Mouse (Mus musculus): ENCODE results near the gene Ap3b1.

Ap3b1 gene

DNA sequence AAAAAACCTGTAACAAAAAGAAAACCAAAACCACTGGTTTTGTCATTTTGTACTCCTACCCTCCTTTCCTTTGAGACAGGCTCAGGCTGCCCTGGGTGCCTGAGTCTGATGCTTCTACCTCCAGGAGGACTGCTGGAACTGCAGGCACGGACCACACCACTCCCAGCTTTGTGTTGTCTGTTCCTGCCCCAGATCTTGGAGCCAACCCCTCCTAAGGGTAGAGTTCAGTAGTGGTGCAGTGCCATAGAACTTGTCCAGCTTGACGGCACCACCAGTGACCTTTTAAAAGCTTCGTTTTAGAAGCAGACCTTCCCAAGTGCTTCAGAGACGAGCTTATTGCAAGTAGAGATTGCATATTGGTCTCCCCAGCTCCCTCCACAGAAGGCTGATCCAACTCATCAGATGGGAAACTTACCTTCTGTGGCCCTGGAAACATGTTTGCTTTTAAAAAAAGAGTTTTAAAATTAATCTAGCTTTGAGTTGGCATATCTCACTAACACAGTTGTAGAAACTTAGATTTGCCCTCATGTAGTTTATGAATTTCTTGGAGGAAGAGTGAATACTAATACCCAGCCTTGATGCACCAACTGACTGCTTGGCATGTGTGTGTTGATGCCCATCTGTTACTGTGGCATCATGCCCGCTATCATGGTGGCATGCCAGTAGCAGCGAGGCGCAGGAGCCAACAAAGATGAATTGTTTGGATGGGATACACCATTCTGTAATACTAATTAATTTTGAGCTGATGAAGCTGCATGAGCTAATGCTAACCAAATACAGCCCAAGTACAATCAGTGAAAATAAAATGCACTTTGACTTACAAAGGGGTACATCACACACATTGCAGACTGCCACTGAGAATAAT lies 17.0 kb downstream of the Ap3b1 start:
- DNase-seq (ENCODE audit: low spot score) = no peak

DNA sequence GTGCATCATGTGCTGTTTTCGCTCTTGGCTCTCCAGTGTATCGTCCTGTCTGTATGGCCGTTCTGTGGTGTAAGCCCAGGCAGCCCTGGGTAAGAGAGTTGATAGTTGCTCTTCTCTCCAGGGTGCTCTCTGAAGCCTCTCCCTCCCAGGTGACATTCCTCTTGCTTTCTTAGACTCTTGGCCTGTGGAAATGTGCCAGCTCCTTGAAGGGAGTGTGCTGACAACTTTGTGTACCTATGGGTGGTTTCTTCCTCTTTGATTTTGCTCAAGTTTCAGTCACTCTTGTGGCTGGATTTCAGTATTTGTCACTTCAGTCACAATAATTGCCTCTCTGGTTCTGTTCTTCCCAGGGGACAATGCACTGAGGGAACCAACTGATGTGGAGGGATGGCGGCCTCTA lies 20.2 kb downstream of the Ap3b1 start:
- DNase-seq (ENCODE audit: low spot score) = no peak

DNA sequence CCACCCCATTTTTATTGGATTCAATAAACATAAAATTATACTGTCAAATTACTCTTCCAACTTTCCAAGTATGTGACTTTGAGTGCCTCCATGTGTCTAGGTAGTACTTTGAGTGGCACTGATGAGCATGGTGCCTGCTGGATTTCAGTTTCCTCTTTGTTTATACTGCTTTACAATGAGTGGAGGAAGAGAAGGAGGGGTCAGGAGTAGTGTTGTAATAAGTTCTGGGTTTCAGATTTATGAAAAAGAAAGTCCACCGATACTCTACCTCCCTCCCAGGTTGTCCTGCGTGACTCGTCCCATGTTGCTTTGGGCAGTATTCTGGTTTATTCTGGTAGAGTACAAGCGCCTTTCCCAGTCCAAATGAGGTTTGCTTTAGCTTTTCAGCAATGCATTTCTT lies 22.7 kb downstream of the Ap3b1 start:
- no peak for DNase-seq (ENCODE audit: low spot score)

DNA sequence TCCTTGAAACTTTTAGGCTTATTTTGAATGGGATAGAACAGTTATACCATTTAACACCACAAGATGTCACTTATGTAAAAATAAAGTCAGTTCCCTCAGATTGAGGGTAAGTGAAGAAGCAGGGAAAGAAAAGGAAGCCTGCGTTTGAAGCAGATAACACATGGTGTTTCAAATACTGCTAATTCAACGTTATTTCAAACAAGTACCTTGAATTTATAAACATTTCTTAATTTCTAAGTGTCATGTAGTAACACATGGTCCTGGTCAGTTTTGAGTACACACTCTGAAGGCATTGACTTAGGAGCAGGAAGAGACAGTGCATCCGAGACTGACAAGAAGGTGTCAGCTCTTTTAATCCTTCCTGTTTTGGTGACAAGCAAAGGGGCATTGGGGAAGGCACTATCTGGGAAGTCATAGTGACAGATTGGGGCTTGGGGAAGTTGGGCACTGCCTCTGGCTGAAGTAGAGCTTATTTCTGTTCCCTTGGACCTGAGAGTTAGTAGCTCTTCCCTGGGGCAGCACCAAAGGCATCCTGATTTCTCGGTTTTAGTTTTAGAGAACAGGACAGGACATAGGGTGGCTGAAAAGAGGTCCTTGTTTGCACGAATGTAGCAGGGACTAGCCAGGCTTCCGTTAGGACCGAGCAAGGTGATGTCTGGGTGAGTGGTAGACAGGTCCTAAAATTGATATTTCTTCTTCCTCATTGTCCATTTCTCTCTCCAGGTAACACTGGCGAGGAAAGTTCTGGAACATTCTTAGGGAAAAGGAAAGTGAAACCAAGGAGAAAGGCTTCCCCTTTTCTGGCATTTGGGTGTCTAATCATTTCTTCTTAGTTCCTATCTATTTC lies 23.3 kb downstream of the Ap3b1 start:
- DNase-seq (ENCODE audit: low spot score) = no peak

DNA sequence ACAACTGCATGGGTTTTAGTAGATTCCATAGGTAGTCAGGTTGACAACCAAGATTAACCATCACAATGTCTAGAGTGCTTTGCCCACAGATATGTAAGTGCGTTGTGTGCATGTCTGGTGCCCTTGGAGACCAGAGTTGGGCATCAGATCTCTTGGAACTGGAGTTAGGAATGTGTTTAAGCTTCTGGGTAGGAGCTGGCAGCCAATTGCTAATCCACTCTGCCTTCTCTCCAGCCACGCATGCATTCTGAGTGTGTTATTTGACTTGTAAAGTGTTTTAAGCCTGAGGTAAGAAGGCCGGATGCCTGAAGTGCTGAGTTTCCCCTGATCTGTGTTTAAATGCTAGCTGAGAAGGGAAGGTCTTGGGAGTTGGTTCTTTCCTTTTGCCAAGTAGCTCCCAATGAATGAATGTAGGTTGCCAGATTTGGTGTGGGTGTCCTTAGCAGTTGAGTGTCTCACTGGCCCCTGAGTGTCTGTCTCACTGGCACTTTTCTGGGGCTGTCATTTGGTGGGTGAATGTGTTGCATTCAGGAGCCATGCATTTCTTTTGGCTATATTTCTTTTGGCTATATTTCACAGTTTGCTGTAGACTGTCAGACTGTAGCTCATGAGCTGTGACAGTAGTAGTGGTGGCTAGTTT lies 26.3 kb downstream of the Ap3b1 start:
- no peak for DNase-seq (ENCODE audit: low spot score)

DNA sequence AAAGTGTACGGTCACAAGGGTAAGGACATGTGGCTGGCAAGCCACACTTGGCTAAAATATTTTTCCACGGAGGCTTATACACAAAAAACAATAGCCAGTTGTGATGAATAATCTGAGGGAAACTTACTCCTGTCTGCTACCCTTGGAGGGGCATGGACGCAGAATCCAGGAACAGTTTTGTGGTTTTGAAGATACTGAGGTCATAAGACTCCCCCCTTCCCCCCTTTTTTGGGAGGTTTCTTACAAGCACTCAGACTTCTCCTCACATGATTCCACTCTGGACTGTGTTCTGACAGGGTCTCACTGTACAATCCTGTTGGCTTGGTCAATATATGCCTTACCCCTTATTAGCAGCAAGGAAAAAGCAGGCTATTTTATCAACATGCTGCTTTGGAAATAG lies 29.8 kb downstream of the Ap3b1 start:
- DNase-seq (ENCODE audit: low spot score) = no peak

DNA sequence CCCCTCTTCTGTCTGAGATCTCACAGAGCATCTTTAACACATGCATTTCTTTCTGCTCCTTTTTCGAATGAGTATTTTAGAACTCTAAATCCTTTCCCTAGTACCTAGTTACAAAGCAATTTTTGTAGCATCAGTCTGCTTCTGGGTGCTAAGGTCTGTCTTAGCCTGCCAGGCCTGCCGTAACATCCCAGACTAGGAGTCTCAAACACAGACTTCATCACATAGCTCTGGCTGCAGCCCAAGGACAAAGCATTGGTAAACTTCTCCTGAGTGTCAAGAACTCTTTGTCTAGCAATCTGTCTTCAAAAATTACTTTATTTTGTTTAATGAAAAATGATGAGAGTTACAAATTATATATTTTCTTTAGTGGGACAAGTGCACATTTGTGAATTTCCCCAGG lies 30.8 kb downstream of the Ap3b1 start:
- DNase-seq (ENCODE audit: low spot score) = no peak

DNA sequence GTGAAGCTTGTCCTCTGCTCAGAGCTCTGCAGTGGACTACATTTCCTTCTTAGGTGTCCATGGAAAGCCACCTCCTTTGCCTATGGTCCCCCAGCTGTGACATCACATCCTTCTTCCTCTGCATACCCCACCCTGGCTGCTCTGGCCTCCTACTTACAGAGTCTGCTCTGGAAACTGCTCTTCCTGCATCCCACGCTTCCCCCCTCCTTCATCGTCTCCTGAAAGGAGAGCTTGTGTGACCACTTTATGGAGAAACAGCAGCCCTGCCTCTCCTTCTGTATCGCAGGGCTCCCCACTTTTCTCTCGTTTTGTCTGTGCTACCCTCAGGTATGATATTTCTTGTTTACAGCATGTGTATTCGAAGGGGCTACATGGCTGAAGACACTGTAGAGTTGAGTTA lies 33.5 kb downstream of the Ap3b1 start:
- no peak for DNase-seq (ENCODE audit: low spot score)

DNA sequence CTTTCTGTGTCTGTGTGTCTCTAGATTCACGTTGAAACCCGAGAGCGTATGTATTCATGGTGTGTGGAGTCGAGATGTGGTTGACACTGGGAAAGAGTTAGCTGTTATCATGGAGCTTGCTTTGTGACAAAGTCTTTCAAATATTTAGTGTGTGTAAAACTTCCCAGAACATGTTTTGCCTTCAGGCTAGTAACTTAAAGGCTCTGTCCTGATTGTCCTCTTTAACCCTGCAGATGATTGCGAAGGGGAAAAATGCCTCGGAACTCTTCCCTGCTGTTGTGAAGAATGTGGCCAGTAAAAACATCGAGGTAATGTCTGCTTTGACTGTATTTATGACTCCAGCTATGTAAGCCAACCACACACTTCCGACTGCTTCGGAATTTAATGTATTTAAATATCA lies 35.7 kb downstream of the Ap3b1 start:
- DNase-seq (ENCODE audit: low spot score) = no peak

DNA sequence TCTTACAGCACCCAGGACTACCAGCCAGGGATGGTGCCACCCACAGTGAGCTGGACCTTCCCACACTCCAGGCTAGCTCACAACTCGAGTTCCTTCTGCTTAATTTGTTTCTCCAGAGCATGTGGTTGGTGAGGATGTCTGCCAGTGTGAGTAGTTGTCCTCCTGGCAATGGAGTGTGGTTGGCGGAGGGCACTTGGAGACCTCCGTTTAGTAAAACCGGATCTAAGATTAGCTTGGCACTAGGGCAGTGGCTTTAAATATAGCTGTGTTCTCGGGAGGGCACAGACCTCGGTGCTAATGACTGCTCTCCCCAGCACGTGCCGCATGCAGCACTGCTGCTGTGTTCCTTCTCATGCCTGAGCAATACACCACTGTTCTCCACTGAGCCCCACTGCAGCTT lies 37.0 kb downstream of the Ap3b1 start:
- DNase-seq (ENCODE audit: low spot score) = no peak

DNA sequence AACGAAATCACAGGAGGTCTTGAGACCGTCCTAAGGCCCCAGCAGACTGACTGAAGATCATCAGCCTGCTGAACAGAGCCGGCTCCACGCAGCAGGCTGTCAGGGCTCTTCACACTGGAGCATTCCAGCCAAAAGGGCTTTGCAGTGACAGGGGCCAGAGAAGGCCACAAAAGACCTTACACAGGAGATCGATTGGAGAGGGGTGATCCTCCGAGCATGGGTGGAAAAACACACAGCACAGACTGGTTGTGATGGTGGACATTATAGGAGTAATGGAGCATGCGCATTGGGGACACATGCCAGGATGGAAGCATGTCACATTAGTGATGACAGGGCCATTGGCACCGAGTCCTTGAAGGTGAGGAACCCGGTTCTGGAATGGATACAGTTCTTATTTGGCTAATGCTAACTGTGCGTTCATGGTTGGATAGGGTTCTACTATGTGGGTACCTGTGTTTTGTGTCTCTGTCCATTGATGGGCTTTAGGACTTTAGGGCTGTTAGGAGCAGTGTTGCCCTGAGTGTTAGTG lies 37.7 kb downstream of the Ap3b1 start:
- DNase-seq (ENCODE audit: low spot score) = no peak

DNA sequence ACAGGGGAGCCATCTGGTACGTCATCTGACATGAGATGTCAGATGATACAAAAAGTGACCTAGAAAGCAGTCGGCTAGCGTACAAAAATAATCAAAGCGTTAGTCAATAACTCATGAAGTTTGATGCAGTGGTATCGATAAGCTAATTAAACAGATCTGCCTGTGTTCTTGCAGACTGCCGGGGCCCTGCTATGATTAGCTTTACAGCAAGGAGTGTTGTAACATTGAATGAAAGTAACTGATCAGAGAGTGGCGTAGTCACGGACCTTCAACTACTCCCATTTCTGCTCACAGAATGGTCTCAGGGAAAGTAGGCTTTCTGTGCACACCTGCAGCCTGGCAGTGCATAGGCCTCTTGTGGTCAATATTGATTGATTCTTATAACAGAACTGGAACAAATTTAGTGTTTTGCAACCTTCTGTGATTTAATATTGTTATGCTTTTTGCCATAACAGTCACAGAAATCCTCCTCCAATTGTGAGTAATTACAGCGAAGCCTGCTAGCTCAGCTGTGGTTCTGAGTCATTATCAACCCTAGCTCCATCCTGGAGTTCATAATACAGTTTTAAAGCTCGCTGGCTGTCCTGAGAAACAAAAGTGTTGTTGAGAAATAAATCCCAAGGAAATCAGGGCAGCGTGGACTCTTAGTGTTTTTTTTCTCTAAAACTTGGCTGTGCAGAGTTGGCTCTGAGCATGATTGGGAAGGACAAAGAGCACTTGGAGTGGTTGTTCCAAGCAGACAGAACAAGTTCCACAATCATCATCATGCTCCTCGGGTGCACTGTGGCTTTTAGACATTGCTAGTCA lies 40.0 kb downstream of the Ap3b1 start:
- DNase-seq (ENCODE audit: low spot score) = no peak

DNA sequence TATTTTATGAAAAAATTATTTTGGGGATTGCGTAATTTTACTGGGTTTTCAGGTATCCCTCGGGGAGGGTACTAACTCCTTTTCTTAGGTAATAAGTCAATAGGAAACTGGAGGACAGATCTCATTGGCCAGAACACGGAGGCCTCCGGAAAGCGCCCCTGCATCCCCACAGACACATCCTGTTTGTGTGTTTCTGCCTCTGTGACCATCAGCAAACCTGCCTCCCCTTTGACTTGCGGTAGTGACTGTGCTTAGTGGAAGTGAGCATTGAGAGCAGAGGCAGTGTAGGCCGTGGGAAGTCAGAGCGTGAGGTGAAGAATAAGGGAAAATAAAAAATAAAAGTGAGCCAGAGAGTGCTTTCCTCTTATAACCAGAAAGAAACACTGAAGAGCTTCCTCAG lies 41.7 kb downstream of the Ap3b1 start:
- DNase-seq (ENCODE audit: low spot score) = no peak

DNA sequence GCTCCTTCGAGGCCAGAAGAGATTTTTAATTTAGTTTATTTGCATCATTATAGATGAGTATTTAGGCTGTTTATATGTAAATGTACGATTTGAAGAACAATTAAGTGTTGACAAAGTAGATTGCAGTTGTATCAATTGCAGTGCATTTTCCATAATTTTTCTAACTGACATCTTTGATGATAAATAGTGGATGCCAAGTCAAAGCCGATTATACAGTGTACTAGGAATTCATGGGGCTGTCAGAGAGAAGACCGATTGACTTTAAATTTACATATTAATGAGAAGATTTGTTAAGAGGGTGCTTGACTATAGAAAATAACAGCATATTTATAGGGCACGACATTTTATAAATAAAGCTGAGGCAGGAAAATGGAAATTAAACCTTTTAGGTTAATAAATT lies 64.8 kb downstream of the Ap3b1 start:
- DNase-seq (ENCODE audit: low spot score) = no peak

DNA sequence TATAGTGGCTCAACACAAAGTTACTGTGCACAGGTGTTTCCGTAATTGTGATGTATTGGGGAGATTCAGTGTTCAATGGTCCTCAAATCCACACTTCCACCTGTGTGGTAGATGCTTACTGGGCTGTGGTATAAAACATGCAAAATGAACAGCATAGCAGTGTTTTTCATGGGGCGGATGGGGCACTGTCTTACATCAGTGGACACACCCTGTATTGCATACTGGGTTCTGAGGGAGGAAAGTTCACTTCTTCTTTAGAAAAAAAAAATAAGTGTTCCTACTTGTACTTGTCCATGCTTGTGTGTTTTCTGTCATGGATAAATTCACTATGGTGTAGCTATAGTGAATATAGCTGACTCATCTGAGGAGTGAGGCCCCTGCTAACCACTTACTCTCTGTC lies 70.8 kb downstream of the Ap3b1 start:
- DNase-seq (ENCODE audit: low spot score) = no peak

DNA sequence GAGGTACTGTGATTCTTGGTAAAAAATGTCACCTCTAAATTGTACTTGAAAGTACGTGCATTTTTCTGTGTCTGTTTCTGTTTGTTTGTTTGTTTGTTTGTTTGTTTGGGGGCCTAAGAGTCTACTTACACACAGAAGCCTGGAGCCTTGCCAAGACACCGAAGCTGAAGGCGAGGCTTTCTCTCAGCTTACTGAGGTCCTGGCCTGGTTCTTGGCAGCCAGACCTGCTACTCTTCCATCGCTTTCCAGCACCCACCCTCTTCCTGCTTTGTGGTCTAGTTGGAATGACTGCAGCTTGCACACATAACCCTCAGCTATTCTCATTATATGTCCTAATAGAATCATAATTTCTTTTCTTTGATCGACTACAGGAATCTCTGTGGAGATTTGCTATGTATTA lies 80.6 kb downstream of the Ap3b1 start:
- DNase-seq (ENCODE audit: low spot score) = no peak

DNA sequence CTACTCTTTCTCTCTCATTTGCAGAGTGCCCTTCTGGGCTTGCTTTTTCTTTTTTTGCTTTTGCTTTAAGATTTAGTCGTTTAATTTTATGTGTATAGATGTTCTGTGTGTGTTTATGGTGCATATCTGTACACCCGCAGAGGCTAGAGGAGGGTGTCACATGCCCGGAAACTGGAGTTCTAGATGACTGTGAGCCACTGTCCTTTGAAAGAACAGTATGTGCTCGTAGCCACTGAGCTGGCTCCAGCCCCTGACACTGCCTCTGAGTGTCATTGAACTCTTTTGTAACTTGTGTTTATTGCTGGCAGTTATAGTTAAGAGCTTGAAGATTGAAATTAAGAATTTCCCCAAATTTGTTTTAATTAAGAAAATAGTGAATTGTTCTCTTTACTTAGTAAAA lies 82.4 kb downstream of the Ap3b1 start:
- no peak for DNase-seq (ENCODE audit: low spot score)

DNA sequence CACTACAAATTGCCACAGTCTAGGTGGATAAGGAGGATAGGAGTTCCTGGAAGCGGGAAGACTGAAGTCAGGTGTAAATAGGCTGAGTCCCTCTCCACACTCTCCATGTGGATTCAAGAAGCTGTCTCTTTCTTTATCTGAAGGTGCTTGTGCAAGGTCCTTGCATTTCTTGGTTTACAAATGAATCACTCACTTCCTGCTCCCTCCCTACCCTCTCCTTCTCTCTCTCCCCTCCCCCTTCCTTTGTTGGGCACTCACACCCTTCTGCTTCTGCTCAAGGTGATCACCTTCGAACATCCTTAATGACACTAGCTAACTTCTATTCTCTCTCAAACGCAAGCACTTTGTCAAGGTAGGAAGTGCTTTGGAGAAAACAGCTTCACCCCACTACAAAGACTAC lies 84.7 kb downstream of the Ap3b1 start:
- DNase-seq (ENCODE audit: low spot score) = no peak

DNA sequence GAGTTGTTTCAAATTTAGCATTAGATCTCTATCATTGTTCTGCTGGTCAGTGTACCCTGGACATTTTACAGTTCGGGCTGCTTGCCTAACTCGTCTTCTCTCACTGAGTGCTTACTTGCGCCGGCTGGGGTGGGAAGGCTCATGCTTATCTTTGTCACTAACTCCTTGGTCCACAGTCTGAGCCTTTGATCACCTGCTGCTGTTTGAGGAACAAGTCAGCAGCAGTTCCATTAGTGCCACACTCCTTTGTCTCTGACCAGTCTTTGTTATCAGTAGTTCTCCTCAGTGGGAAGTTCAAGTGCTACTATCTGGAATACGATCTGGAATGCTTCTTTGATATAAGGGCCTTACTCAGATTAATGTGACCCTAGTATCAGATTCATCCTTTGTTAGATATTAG lies 86.3 kb downstream of the Ap3b1 start:
- DNase-seq (ENCODE audit: low spot score) = no peak

DNA sequence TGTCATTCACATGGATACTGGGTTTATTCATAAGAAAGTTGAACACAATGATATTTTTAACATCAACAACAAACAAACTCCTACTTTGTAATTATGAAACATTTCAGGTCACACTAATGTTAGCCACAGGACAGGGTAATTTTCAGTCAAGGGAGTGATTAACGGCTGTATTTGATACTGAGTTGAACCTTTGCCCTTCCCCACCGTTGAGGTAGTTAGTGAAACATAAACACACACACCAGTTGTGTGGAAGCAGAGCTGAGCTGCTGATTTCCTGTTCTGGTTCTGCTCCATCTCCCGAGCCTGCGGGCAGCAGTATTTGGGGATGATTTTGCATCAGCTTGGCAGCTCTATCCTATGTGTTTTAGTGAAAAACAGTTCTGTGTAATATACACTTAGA lies 88.2 kb downstream of the Ap3b1 start:
- no peak for DNase-seq (ENCODE audit: low spot score)

DNA sequence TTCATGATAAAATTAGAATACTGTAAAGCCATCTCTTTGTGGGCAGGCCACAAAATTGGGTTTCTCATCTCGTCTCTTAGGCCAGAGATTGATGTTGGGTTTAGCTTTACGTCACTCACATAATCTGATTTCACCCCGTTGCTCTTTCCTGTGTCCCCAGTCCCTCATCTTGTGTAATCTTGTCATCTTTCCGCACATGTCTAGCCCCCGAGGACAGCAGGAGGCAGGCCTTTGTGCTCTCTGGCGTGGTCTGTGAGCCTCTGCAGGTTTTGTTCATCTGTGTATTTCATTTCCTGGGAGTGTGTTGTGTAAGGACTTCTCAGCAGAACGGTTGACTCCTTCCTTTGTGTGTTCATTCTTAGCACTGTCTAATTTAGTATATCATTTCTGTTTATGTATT lies 90.8 kb downstream of the Ap3b1 start:
- DNase-seq (ENCODE audit: low spot score) = no peak

DNA sequence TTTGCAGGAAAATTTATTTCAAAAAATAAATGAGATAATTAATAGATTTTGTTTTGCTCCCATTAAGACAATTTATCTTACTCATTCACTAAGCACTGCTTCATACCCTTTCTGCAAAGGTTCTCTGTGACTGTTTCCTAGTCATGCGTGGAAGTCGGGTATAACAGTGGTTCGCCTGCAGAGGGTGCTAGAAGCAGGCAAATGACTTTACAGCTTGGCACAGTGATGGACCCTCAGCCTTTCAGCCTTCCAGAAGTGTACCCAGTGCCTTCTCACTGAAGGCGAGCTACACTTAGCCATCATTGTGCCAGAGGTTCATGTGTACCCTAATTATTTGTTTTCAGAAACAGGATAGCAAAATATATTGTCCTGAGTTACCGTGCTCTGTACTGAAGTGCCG lies 92.5 kb downstream of the Ap3b1 start:
- peak; percentile 16 for DNase-seq (ENCODE audit: low spot score)
